Mouse (Mus musculus): ENCODE measurements around the gene Ube2z. TPM values are rescaled to one million over a fixed set of nuclear protein-coding genes. Genes with fewer than 3 reads are reported as not detected.
"Not testable (repeated sequence)": the region's sequence is repeated elsewhere in the genome, so short reads cannot be mapped to it uniquely, and the experiment has no call there.

The Ube2z gene
- 19.2 and 19.9 TPM in 2 replicates for total RNA-seq (2017)

DNA sequence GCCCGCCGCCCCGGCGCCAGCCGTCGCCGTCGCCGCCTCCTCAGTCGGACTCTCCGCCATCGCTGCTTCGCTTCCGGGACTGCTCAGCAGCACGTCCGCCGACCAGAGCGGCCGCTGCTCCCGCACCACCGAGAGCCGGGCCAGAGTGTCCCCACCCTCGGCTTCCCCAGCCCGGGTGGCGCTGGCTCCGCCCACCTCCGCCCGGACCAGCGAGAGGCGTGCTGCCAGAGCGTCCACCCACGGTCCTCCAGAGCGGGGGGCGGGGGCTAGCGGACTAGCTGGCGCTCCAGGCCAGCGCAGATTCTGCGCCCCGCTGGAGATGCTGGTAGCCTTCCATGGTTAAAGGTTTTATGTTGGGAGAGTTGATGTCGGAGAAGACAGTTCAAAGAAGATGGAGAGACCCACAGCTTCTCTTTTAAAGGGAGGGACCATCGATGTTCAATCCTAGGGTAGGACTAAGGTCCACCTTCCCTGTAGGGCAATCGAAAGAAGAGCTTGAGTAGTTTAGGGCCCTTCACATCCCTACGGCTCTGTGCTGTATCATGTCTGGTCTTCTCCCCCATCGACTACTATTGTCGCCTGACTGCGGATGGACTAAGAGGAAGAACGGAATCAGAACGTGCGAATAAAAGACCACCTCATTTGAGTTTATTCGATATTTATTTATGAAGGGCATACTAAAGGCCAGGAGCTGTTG, at the start of gene Ube2z:
TSS of gene Ube2z (minus strand) at position 174 of the 697 bp plus-strand sequence.
- ATAC-seq (replicated peaks in 1 of 2; ENCODE audit: insufficient read depth in 1 of 2, low FRiP score in 2 of 2, low TSS enrichment in 1 of 2, low read depth in 1 of 2, poor library complexity in 2 of 2, severe bottlenecking in 2 of 2), result peak; percentile 96 to 98

DNA sequence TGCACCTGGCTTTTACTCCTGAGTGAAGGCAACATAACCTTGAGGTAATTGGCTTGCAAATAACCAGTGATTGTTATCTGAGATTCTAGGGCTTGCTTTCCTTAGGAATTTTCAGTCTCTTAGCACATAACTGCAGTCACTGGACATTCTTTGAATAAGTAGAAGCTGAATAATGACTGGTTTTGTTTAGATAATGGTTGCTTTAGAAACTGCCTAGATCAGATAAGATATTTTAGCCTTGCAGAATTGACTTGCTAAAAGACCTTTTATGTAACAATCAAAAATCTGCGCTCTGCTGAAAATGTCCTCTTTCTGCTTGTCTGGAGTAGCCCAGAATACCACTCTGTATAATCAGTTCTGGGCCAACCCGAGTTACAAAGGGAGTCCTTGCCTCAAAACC, 48.9 kb upstream of the Ube2z start:
- no peak for ATAC-seq (replicated peaks in 1 of 2; ENCODE audit: insufficient read depth in 1 of 2, low FRiP score in 2 of 2, low TSS enrichment in 1 of 2, low read depth in 1 of 2, poor library complexity in 2 of 2, severe bottlenecking in 2 of 2)

DNA sequence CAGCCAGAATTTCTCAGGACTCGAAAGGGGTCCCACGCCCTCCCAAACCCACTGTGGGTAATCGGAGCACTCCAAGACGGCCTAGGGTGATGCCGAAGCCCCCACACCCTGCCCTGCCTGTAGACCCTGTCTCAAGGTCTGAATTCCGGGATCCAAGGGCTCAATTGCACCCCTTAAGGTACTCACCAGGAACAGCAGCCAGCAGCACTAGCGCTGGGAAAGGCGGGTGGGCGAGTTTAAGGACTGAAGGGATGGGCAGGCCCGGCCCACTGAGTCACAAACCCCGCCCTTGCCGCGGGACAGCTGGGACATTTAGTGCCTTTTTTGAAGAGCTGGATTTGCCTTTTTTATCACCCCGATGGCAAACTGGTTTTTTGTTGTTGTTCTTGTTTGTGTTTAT, 46.6 kb upstream of the Ube2z start, which contains the start of gene Calcoco2:
TSS of gene Calcoco2 (minus strand) at position 214 of the 400 bp plus-strand sequence.
- ATAC-seq (replicated peaks in 1 of 2; ENCODE audit: insufficient read depth in 1 of 2, low FRiP score in 2 of 2, low TSS enrichment in 1 of 2, low read depth in 1 of 2, poor library complexity in 2 of 2, severe bottlenecking in 2 of 2), result no peak

DNA sequence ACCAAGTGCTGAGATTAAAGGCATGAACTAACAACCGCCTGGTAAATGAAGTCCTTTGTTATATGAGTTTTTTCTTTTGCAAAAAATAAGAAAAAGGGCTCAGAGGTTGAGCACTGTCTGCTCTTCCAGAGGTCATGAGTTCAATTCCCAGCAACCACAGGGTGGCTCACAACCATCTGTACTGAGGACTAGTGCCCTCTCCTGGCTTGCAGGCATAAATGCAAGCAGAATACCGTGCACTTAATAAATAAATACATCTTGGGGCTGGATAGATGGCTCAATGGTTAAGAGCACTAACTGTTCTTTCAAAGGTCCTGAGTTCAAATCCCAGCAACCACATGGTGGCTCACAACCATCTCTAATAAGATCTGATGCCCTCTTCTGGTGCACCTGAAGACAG, 45.8 kb upstream of the Ube2z start:
- ATAC-seq (replicated peaks in 1 of 2; ENCODE audit: insufficient read depth in 1 of 2, low FRiP score in 2 of 2, low TSS enrichment in 1 of 2, low read depth in 1 of 2, poor library complexity in 2 of 2, severe bottlenecking in 2 of 2), result not testable (repeated sequence)

DNA sequence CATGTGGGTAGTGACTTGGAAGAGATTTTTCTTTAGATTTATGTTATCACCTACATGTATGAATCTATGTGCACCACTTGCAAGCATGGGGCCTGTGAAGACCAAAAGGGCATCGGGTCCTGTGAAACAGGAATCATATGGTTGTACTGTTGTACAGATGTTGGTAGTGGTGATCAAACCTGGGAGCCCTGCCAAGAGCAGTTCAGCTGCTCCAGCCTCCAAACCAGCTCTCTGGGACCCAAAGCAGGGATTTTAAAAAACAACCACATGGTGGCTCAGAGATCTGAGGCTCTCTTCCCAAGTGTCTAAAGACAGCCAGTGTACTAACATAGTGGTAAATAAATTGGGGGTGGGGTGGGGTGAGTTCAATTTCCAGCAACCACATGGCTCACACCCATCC, 43.2 kb upstream of the Ube2z start:
- ATAC-seq (replicated peaks in 1 of 2; ENCODE audit: insufficient read depth in 1 of 2, low FRiP score in 2 of 2, low TSS enrichment in 1 of 2, low read depth in 1 of 2, poor library complexity in 2 of 2, severe bottlenecking in 2 of 2), result no peak

DNA sequence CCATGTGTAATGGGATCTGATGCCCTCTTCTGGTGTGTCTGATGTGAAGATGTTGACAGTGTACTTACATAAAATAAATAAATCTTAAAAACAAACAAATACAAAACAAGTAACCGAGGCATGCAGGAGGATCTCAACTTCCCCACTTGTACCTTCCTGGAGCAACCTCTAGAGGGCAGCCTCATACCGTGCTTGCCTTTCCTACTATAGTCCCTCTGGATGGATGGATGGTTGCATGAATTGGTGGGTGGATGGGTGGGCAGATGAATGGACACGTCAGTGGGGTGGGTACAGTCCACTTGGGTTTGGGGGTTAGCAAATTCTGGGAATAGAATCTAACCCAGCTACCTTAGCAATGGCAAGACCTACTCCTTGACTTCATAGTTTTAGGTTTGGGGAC, 28.2 kb upstream of the Ube2z start:
- peak; percentile 60 to 73; a peak in 3 of 4 replicates for ATAC-seq (replicated peaks in 1 of 2; ENCODE audit: insufficient read depth in 1 of 2, low FRiP score in 2 of 2, low TSS enrichment in 1 of 2, low read depth in 1 of 2, poor library complexity in 2 of 2, severe bottlenecking in 2 of 2)

DNA sequence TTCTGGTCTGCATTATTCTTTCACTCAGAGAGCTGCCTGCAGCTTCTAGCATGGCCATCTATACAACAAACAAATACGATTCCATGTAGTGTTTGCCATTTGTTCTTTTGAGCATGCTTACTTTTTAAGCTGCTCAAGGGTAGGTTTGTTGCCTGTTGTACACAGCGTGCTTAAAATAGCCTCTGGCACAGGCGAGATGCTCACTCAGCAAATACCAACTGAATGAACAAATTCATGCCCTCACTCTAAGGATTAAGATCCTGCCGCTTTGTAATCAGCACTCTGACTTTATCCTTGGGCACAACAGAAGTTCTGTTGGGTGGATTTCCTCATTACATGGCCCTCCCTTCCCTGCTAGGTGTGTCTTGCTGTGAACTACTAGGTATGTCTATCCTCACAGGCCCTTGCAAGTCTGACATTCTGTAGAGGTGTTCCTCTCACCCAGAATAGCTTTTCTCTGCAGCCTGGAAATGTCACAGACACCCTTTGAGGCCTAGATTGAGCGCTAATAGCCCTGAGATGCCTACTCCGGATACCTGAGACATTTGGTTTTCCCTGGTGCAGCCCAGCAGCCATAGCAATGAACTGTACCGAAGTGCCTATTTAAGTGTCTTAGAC, 27.6 kb upstream of the Ube2z start:
- ATAC-seq (replicated peaks in 1 of 2; ENCODE audit: insufficient read depth in 1 of 2, low FRiP score in 2 of 2, low TSS enrichment in 1 of 2, low read depth in 1 of 2, poor library complexity in 2 of 2, severe bottlenecking in 2 of 2), result no peak

DNA sequence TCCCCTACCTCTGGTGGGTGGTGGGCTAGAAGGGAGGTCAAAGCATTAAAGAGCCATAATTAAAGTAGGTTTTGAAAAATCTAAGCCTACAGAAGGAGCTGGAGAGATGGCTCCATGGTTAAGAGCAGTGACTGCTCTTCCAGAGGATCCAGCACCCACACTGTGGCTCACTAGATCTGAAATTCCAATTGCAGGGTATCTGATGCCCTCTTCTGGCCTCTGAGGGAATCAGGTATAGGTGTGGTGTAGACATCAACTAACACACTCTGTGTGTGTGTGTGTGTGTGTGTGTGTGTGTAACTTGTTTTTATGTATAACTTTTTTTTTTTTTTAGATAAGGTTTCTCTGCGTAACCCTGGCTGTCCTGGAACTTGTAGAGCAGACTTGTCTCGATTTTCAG, 25.9 kb upstream of the Ube2z start:
- no peak for ATAC-seq (replicated peaks in 1 of 2; ENCODE audit: insufficient read depth in 1 of 2, low FRiP score in 2 of 2, low TSS enrichment in 1 of 2, low read depth in 1 of 2, poor library complexity in 2 of 2, severe bottlenecking in 2 of 2)

DNA sequence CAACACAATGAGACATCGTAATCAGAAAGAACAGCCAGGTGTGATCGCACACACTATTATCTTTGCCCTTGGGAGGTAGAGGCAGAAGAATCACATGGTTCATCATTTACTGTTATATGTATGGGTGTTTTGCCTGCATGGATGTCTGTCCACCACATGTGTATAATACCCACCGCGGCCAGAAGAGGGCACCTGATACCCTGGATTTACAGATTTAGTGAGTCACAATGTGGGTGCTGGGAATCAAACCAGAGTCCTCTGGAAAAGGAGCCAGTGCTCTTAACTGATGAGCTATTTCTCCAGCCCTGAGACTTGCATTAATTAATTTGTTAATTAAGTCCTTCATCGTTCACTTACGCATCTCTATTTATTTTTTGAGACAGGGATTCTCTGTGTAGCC, 22.8 kb upstream of the Ube2z start:
- no peak for ATAC-seq (replicated peaks in 1 of 2; ENCODE audit: insufficient read depth in 1 of 2, low FRiP score in 2 of 2, low TSS enrichment in 1 of 2, low read depth in 1 of 2, poor library complexity in 2 of 2, severe bottlenecking in 2 of 2)

DNA sequence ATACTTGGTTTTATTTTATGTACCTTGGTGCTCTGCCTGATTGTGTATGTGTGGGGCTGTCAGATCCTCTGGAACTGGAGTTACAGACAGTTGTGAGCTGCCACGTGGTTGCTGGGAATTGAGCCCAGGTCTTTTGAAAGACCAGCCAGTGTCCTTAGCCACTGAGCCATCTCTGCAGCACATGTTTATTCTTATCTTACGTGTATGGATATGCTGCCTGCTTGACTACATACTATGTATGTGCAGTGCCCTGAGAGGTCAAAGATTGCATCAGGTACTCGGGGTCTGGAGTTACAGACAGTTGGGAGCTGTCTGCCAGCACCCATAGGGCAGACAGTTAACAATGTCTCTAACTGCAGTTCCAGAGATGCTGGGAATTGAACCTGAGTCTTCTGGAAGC, 17.5 kb upstream of the Ube2z start:
- ATAC-seq (replicated peaks in 1 of 2; ENCODE audit: insufficient read depth in 1 of 2, low FRiP score in 2 of 2, low TSS enrichment in 1 of 2, low read depth in 1 of 2, poor library complexity in 2 of 2, severe bottlenecking in 2 of 2), result no peak

DNA sequence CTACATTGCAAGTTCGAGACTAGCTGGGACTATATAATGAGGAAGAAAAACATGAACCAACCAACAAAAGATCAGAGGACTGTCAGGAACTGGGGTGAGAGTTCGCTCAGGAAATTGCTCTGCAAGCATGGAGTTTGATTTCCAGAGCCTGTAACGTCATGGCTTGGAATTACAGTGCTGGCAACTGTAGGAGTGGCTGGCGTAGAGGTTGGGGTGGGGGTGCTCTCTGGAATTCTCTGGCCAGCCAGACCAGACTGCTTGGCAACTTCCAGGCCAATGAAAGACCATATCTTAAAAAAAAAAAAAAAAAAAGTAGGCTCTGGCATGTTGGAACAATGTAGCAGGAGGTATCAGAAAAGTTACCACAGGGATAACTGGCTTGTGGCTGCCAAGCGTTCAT, 15.5 kb upstream of the Ube2z start:
- ATAC-seq (replicated peaks in 1 of 2; ENCODE audit: insufficient read depth in 1 of 2, low FRiP score in 2 of 2, low TSS enrichment in 1 of 2, low read depth in 1 of 2, poor library complexity in 2 of 2, severe bottlenecking in 2 of 2), result no peak

DNA sequence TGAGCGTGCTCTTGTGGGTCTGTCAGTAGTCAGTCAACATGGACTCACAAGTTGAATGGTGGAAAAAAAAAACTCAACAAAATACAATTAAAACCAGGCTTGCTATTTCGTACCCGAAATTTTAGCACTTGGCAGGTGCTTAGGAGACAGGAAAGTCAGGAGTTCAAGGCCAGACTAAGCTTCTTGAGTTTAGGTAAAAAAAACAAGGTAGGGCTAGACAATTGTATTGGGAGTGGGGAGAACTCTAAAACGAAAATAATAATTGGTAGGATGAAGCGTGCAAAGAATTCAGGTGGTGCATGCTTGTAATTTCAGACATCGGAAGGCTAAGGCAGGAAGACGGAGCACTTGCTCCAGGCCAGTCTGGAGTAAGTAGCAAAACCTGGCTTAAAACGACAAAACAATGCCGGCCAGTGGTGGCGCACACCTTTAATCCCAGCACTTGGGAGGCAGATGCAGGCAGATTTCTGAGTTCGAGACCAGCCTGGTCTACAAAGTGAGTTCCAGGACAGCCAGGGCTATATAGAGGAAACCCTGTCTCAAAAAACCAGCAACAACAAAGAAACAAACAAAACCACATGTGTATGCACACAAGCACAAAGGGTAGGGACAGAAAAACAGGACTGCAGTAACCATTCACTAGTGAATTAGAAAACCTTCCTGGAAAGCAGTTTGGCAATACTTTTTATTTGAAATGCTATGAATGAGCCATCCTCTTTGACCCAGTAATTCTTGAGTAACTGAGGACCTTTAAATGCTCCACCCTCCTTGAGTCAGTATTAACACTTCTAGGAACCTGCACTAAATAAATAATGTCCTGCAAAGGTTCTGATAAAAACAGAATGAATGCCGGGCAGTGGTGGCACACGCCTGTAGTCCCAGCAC, 11.3 kb upstream of the Ube2z start:
- ATAC-seq (replicated peaks in 1 of 2; ENCODE audit: insufficient read depth in 1 of 2, low FRiP score in 2 of 2, low TSS enrichment in 1 of 2, low read depth in 1 of 2, poor library complexity in 2 of 2, severe bottlenecking in 2 of 2), result no peak

DNA sequence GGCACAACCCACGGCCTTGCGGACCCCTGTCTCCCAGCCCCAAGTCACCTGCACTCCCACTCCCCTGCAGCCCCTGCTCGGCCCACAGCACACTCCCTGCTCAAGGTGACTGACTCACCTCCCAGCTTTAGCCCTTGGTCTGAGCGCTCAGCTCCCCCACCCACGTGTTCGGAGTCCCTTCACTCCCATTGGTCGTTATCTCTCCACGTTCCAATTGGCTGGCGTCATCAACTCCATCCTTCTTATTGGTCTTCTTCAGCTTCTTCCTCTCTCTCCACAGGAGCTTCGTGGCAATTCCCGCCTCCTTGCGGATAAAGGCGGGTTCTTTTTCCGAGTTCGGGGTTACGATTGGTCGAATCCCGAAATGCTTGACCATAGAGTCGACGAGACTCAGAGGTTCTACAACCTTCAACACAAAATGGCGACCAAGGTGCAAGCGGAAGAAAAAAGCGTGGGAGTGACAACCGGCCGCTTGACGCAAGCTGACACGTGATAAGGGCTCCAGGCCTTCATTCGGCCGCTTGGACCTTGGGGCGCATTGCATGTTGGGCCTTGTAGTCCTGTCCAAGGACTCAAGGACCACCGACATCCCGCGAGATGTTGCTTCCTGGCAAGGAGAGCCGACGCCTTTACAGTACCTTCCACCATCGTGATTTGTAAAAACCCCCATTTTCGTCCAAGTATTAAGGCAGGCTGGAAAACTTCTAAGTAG, 10.5 kb upstream of the Ube2z start, which contains the start of gene Atp5g1:
TSS of gene Atp5g1 (minus strand) at position 162 of the 712 bp plus-strand sequence.
- ATAC-seq (replicated peaks in 1 of 2; ENCODE audit: insufficient read depth in 1 of 2, low FRiP score in 2 of 2, low TSS enrichment in 1 of 2, low read depth in 1 of 2, poor library complexity in 2 of 2, severe bottlenecking in 2 of 2), result peak; percentile 97 to 98

DNA sequence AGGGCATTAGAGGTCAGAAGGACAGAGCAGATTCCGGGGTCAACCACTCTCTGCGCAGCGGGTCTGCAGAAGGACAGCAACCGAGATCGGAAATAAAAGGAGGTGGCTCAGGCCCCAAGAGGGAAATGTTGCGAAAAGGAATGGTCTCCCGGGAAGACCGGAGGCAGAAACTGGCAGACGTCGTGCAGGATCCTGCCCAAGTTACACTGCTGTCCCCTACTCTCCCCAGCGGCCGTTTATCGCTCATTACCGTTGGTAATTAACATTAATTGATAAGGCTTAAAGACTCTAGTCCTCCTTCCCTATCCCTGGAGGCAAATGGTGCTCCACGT, 10.0 kb upstream of the Ube2z start:
- ATAC-seq (replicated peaks in 1 of 2; ENCODE audit: insufficient read depth in 1 of 2, low FRiP score in 2 of 2, low TSS enrichment in 1 of 2, low read depth in 1 of 2, poor library complexity in 2 of 2, severe bottlenecking in 2 of 2), result no peak

DNA sequence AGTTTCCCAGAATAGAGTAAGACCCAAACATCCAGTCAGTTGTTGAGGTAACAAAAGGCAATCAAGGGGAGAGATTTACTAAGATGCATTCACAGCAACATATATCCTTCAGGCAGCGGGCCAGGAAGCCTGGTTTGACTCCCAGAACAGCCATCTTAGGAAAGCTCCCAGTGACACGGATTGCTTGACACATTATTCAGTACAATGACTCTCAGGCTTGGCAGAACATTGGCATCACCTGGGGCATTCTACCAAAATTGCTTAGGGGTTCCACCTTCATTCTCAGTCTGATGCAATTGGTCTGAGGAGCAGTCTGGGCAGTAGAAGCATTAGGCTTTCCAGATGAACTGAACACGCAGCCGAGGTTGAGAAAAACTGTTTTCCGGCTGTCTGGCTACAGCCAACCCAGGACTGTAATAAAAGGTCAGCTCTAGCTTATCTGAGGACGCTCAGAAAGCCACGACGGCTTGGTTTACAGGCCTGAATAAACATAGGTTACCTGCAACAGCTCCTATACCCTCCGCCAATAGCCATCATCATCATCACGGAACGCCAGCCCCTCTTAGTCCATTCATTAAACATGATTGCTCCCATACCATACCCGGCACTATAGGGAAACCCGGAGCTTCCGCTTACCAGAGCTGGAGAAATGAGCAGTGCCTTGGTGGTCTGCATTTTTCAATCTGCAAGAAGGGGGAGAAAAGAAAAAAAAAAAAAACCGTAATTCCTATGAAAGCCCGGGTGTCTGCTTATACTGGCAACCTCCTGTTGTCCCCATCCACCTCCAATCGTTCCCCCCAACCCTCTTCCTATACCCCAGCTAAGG, 9.4 kb upstream of the Ube2z start:
- ATAC-seq (replicated peaks in 1 of 2; ENCODE audit: insufficient read depth in 1 of 2, low FRiP score in 2 of 2, low TSS enrichment in 1 of 2, low read depth in 1 of 2, poor library complexity in 2 of 2, severe bottlenecking in 2 of 2), result no peak

DNA sequence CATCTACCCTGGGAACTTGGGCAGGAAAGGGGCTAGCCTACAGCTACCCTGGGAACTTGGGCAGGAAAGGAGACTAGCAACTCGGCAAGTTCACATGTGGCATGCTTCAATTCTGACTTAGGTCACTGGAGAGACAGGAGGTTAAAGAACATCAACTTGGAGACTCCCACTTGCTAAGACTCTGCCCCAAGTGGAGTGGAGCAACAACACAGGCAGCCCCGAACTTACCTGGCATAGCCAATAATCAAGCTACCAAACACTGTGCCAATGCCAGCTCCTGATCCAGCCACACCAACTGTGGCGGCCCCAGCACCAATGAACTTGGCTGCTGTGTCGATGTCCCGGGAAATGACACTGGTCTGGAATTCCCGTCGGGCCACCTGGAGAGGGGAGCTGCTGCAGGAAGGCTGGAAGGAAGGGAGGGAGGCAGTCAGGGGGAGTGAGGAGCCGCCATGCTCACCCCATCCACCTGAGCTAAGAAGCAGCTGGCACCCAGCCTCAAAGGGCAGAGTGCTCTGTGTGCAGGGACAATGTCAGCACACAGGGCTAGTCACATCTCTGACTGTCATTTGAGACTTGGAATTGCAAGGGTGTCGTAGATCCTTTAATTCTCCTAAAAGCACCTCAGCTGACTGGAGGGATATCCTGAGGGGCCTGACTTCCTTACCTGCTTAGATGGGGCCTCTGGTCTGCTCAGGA, 8.3 kb upstream of the Ube2z start:
- no peak for ATAC-seq (replicated peaks in 1 of 2; ENCODE audit: insufficient read depth in 1 of 2, low FRiP score in 2 of 2, low TSS enrichment in 1 of 2, low read depth in 1 of 2, poor library complexity in 2 of 2, severe bottlenecking in 2 of 2)

Measured in hematopoietic stem cell, adult 5-6 weeks (primary cell).